Mouse (Mus musculus) hindlimb bud, embryonic 11.5 days (tissue): ENCODE results near the gene Ythdc1.
"Not testable (repeated sequence)": the region's sequence is repeated elsewhere in the genome, so short reads cannot be mapped to it uniquely, and the experiment has no call there.

Experiments
- DNase-seq: peaks from one replicate; pipeline ENCODE4 v3.0.0-alpha.2; 2012; ENCODE audit warnings: low read depth, low spot score; ENCODE audit errors: extremely low spot score

Ythdc1 gene

DNA sequence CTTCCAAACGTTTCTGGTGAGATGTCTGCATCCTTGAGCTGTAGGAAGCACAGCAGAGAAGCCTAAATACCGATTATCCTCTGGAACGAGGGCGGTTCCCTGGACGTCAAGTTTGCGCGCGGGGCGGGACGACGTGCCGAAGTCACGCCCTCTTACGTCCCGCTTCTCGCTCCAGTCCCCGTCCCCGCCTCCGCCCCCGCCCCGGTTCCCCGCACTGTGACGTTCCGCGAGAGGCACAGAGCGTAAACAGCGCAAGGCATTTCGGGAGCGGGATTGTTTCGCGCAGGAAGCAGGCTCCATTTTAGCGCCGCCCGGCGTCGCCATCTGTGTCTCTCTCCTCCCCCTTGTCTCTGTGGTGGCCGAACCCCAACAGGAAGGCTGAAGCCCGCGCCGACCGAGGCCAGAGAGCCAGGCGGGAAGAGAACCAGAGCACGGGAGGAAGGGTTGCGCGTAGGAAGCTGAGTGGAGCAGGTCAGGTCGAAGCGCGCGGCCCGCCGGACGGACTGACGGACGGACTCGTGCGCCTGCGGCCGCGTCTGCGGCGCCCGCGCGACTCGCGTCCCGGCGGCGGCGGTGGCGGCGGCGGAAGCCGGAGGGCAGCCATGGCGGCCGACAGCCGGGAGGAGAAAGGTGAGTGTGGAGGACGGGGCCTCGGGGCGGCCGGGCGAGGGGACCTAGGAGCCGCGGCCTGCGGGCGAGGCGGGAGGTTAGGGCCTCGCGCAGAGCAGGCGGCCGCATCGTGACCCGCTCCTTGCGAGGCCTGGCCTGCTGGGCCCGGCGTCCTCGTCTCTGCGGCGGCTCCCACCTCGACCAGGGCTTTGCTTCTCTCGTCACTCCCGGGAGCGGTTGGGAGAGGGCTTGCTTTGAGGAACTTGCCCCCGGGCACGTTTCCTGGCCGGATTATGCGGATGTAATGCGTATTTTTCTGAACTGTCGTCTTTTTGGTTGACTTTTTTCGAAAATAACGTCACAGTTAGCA is at the start of gene Ythdc1:
Gene Ythdc1, plus strand, starts transcription at position 260 of the 979 bp plus-strand sequence.
- peak; percentile 80 for DNase-seq

DNA sequence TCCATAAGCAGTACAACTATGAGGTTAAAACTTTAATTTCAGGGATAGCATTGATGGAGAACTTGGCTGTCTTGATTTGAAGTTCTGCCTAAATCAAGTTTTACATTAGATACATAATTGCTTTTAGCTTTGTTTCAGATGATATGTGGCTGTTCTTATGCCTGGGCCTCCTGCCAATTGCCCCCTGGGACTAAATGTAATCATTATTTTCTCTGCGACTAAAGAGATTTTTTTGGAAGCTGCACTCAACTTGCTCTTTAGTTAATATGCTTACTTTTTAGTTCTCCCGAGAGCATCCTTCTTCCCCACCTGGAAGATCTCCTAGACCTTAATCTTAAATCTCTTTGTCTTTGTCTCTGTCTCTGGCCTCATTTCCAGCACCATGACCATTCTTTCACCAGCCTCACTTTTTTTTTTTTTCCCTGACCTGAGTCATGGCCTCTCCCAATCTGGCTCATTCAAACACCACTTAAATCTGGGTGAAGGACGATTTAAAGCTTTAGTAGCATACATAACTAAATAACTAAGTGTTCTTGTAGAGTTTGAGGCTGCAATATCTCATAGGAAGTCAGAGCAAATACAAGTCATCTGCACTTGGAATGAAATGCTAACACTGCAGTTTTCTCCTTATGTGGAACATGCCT is 34.9 kb upstream of the Ythdc1 start:
- DNase-seq = no peak

DNA sequence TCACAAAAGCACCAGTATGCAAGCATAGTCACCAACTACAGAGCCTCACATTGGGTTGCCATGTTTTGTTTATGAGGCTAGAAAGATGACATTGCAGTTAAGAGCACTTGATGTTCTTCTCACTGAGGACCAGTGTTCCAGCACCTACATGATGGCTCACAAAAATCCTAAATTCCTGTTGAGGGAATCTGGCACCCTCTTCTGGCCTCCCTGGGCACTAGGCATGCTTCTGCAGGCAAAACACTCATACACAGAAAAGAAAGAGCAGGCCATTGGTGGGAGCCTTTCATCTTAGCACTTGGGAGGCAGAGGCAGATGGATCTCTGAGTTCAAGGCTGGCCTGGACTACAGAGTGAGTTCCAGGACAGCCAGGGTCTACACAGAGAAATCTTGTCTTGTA is 33.0 kb upstream of the Ythdc1 start:
- no peak for DNase-seq

DNA sequence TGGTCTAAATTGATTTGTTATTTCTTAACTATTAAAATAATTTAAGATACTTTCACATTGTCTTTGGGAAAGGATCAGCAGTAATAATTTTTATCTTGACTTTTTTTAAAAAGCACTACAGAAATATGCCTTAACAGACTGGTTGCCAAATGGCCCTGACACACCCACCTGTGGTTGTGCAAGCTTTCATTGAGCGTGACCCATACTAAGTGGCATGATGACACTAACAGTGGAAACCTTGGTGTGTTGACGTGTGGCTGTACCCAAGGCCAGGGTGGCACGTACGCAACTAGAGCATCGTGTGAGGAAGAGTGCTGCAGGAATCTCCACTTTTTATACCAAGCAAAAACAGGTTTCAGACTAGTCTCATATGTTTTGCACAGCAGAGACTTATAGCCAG is 27.1 kb upstream of the Ythdc1 start:
- DNase-seq = no peak

DNA sequence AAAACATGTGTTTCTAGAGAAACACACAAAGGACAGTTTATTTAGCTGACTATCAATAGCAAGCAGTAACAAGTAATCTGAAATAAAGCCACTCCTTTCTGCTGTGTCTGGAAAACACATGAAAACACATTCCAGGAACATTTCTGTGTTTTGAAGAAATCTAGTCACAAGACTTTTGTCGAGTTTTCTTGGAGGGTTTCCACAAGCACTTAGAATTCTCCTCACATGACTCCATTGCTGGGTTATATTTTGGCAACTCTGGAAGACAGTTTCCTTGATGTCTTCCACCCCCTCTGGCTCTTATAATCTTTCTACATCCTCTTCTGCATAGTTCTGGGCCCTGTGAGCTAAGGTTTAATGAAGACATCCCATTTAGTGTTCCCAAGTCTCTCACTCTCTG is 25.6 kb upstream of the Ythdc1 start:
- no peak for DNase-seq

DNA sequence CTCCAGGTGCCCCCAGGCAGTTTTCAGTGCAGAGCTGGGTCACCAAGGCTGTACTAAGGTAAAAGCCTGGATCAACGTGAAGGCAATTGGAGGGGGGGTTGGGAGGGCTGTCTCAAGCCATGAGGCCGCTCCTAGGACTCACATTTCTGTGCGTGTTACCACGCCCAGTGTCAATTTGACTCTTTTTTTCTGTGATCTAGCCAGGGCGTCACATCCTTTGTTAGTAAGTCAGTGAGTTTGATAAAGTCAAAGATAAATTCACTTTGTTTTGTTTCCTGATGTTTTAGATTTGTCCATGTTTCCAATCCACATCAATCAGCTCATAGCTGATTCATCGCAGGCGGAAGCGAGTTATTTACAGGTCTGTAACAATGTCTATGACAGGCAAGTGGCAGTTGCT is 21.0 kb upstream of the Ythdc1 start:
- DNase-seq = no peak

DNA sequence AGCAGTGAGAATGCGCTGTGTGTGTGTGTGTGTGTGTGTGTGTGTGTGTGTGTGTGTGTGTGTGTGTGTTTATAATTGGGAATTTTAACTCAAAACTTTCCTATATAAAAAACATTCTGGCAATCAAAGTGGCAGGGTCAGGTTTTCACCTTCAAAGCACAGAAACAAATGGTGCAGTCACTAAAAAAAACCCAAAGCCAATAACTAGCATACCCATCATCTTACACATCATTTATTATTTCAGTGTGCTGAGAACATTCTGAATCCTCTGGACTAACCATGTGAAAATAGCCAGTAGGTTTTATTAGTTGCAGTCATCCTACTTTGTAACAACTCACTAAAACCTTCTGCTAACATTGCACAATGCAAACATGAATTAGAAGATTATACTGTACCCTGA is 19.8 kb upstream of the Ythdc1 start:
- no peak for DNase-seq

DNA sequence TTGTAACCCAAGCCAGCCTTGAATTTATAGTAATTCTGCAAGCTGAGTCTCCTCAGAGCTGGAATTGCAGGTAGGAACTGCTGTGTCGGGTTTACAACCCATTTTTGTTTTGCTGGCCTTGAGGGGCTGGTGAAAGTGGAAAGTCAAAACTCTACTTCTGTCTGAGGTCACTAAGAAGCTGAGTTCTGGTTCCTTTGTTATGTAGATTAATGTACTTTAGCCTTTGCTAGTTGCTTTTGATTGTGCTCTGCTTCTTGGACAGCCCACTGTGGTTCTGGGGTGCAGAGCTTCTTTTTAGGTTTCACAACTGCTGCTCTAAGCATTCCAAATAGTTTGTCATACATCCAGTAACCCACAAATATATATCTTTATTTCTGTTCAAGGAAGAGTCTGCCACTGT is 17.2 kb upstream of the Ythdc1 start:
- no peak for DNase-seq

DNA sequence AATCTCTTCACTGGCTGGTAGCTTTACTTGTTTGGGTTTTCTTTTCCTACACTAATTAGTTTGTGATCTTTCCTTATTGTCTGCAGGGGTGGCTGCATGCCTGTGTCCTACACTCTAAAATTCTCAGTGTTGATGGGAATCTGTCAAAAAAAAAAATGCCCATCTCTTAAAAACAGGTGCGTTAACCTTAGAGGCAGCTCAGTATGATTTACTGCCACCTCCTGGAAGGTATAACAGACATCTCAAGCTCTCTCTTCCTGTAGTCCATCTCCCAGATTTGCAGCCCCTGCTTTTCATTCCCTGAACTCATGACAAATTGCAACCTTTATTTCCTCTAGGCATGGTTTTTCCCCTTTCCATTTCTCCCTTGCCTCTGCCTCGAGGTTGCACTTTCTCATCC is 14.1 kb upstream of the Ythdc1 start:
- no peak for DNase-seq

DNA sequence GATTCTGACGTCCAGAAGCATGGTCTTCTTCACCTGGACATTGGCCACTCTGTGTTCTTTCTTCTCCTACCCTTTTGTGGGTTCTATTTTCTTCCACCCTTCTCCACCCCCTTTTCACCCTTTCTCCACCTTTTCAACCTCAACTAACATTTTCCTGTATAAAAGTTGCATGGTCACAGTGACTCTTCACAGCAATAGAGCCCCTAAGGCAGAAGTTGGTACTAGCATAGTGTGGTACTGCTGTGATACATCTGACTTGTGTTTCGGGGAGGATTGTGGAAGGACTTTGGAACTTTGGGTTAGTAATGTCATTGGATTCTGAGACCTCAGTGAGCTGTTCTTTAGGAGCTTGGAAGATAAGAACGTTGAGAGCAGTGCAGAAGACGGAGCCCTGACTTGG is 11.8 kb upstream of the Ythdc1 start:
- no peak for DNase-seq

DNA sequence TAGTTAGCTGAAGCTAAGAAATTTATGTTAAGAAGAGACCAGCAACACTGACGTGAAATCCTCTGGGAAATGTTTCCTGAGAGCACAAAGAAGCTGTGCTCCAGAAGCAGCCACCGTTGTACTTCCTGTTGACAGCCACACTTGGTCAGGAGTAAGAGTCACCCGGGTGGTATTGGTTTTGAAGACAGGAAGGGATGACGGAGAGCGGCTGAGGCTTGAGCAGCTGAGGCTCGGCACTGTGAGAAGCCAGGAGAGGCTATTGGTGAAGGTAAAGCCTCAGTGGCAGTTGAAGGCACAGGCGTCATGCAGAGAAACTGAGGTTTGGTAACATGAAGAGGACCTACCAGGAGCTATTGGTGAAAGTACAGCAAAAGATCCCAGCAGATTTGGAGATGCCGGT is 11.2 kb upstream of the Ythdc1 start:
- no peak for DNase-seq

DNA sequence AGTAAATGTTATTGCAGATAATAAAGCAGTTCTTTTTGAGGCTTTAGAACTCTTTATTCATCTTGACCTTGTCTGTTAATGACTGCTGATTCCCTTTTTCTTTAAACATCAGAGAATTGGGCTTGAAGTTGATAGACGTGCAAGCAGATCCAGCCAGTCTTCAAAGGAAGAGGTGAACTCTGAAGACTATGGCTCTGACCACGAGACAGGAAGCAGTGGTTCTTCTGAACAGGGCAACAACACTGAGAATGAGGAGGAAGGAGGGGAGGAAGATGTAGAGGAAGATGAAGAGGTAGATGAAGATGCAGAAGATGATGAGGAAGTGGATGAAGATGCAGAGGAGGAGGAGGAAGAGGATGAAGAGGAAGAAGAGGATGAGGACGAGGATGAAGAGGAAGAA is 12.8 kb downstream of the Ythdc1 start:
- no peak for DNase-seq

DNA sequence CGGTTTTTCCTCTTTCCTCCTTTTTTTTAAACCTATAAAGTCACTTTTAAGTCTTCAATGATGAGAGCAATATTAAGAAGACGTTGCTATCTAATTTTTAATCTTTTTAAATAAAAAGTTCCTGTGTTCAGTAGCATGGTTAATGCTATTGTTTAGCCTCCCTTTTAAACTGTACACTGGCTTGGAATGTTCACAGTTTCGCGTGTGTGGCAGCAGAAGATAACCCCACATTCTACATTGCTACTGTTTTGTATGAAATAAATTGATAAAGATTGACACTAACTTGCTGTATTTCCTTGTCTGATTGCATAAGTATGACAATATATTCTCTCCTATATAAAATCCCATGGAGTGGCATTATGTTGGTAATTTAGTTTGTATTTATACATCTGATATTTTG is 32.4 kb downstream of the Ythdc1 start:
- DNase-seq = not testable (repeated sequence)

DNA sequence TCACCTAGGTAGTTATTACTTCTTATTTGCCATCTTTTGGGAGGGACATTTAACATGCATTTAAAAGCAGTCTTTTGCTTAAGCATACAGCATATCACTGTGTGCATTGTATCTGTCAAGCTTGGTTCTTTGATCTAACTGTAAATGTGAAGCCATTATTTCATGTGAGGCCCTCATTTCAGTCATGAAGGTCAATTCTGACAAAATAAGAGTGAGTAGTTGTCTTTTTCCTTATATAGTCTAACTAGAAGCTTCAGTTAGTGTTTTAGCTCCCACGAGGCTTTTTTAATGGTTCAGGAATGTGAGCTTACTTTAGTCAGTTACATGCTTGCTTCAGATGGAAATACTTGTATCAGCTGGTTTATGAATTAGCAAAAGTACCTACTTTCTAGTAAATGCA is 34.1 kb downstream of the Ythdc1 start:
- DNase-seq = no peak

DNA sequence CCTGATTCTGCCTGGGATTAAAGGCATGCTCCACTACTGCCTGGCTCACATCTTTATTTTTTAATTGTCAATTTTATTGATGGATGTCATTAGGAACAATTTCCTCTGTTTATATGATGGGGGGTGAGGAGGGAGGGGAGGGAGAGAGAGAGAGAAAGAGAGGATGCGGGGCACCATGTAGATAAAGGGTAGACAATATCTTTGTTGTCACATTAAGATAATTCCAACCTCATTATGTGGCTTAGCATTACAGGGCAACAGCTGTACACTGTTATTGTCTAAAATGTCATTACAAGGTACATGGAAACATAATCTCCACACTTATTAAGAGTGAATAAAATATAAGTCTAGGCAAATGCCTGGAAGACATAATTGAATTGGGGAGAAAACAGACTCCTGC is 35.5 kb downstream of the Ythdc1 start:
- no peak for DNase-seq

DNA sequence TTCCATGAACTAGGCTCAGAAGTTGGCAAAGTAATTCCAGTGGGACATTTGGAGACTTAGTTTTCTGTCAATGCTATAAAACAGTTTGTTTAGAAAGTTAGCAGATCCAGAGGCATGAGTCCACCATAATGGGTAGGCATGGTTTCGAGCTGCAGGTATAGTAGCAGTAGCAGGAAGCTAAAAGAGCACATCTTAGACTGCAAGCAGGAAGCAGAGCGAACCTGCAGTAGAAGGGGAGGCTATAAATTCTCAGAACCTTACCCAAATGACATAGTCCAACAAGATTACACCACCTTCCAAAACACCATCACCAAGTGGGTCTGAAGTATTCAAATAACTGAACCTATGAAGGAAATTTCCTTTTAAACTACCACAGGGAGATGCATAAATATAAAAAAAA is 36.2 kb downstream of the Ythdc1 start:
- DNase-seq = no peak

DNA sequence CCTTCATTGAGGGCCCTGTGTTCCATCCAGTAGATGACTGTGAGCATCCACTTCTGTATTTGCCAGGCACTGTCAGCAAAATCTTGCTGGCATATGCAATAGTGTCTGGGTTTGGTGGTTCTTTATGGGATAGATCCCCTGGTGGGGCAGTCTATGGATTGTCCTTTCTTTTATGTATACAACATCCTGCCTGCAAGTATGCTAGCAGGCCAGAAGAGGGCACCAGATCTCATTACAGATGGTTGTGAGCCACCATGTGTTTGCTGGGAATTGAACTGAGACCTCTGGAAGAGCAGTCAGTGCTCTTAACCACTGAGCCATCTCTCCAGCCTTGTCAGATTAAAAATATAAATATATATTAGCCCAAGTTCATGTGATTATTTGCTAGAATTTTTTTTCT is 37.2 kb downstream of the Ythdc1 start:
- not testable (repeated sequence) for DNase-seq

DNA sequence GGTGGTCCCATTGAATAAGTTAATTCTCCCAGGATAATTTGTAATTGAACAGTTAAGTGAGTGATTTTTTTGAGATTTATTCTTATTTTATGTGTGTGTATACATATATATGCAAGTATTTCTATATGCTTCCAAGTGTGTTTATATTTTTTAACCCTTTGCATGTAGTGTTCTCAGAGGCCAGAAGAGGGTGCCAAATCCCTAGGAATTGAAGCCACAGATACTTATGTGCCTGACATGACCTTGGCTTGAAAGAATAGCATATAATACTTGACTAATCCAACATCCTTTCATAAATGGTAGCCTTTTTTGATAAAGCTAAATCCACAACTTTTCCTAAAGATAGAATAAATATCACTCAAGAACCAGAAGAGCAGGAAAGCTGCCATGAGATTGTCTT is 46.1 kb downstream of the Ythdc1 start:
- peak; percentile 26 for DNase-seq

DNA sequence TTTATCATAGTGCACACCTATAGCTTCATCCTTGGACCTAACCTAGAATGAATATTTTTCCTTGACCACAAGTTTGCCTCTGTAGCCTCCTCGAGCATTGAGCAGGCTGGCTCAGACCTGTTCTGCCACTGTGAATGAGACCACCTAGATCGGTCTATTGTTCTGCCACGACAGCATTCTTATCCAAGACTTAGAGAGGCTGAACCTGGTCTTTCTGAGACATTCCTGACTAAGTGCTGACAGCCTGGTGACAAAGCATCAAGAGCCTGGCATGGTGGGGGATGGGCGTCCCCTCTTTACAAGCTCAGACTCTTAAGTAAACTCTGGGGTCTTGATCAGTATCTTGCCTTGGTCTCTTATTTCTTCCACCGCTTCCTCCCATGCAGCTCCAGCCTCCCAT is 47.6 kb downstream of the Ythdc1 start:
- DNase-seq = no peak

DNA sequence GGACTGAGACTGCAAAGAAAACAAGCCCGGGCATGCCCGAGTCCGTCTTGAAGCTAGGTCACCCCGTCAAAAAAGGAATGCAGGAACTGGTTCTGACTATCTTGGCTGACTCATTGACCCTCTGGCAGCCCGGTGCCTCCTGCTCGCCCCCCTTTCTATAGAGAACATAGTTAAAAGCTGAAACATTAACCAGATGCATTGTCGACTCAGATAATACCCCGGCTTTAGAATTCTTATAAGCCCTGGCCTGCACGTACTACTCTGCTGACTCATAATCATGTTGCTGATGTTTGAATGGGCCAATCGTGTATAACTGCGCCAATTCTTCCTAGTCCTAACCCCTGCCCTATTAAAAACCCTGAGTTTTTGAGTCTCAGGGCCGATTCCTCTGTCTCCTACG is 52.5 kb downstream of the Ythdc1 start:
- DNase-seq = not testable (repeated sequence)

DNA sequence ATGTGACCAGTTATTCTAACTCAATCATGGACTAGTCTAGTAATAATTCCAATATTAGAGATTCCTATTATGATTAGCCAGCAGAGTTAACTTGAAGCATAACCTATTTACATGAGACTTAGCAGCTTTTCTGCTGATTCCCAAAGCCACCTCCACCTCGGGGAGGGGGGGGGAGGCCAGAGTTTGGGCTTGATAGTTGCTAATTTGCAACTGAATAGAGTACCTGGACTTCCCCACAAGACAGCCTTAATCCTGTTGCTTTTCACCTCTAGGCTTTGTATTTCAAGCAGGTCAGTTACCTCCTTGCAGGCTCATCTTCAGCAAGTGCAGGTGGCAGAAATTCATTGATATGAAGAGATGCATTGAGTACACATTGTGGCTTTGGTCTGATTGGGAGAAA is 53.7 kb downstream of the Ythdc1 start:
- DNase-seq = no peak

DNA sequence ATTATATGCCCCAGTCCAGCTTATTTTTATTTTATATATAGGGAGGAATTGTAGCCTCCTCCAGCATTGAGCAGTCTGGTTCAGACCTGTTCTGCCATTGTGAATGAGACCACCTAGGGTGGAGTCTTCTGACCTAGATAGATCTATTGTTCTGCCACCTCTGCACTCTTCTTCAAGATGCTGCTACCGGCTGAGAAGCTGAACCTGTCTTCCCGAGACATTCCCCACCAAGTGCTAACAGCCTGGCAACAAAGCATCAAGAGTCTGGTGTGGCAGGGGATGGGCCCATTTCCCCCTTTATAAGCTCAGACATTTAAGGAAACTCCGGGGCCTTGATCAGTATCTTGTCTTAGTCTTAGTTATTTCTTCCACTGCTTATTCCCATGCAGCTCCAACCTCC is 54.3 kb downstream of the Ythdc1 start:
- DNase-seq = no peak
